Mouse (Mus musculus) gastrocnemius, adult 2 months (tissue): Measurements from ENCODE around the gene Tacr2. TPM values are rescaled to one million over a fixed set of nuclear protein-coding genes. Genes with fewer than 3 reads are reported as not detected.

Experiments used
- DNase-seq: peaks from one replicate; pipeline ENCODE4 v3.0.0; 2022
- H3K27ac ChIP-seq: fragments of 200-600 bp; 2 replicates; pipeline ENCODE4 v1.8.1; 2022; ENCODE audit warnings: mild to moderate bottlenecking
- H3K4me3 ChIP-seq: fragments of 200-600 bp; 2 replicates; pipeline ENCODE4 v1.8.1; 2022; ENCODE audit warnings: mild to moderate bottlenecking, moderate library complexity
- CTCF ChIP-seq: fragments of 200-600 bp; IDR thresholded peaks from 2 replicates; pipeline ENCODE4 v1.8.1; 2022; ENCODE audit warnings: antibody characterized with exemption, mild to moderate bottlenecking, moderate library complexity
- intact Hi-C: fragments of 180-260 bp; cut with DNase I; formaldehyde crosslinking; loops from one replicate; pipeline ENCODE4 v1.15.1; 2025
- total RNA-seq, 2 experiments: library from RNA; stranded (reverse); gene quantifications; 2 replicates each; pipeline ENCODE4 v1.2.3; 2021

Gene Tacr2
- total RNA-seq, 2 experiments from 2014 or later, result not detected

DNA sequence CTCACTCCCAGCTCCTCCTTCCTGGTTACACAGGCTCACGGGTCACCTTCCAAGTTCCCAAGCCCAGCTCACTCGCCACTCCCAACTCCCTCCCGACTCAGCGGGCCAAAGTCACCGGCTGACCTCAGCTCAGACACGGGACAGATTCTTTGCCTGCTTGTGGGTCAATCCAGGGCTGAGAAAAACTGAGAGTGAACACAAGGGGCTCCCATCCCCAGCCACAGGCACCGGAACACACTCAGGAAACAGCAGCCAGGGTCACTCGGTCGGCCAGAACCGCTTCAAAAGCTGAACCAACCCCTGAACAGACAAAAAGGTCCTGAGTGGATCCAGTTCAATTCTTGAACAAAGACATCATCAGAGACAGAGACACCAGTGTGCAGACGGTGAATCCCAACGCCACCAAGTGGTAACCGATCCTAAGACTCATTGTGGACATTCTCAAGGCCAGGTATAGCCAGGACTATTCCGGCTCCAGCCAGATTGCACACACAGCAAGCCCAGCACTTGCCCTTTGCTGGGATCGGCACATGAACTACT, 61.7 kb downstream of the Tacr2 start:
- H3K4me3 ChIP-seq, result peak overlapping the region; percentile 7
- TF ChIP-seq CTCF, result no peak
- peak overlapping the region; percentile 51 for H3K27ac ChIP-seq
- peak; percentile 47 for DNase-seq
- intact Hi-C loops, result no loop called here

Other genes starting within 250 kb of the Tacr2 start
- not detected for gene Neurog3, start 119.3 kb upstream of the Tacr2 start, total RNA-seq
- gene Fam241b, start 108.5 kb upstream of the Tacr2 start, total RNA-seq, result 1 to 10 TPM in 1 of 2 experiments, under 1 TPM in 1; 0.99 to 1.2 TPM
- 1 to 10 TPM; 3.5 to 6.0 TPM for gene Tspan15, start 21.2 kb upstream of the Tacr2 start, total RNA-seq
- 1 to 10 TPM; 6.2 to 8.7 TPM for gene Hk1, start 127.5 kb downstream of the Tacr2 start, total RNA-seq
- not detected for gene Hkdc1, start 170.1 kb downstream of the Tacr2 start, total RNA-seq
- gene 4930507D05Rik, start 197.1 kb downstream of the Tacr2 start, total RNA-seq, result under 1 TPM; 0.11 to 0.13 TPM
- gene Supv3l1, start 197.3 kb downstream of the Tacr2 start, total RNA-seq, result 10 to 100 TPM; 14.5 to 21.4 TPM
- gene Vps26a, start 234.4 kb downstream of the Tacr2 start, total RNA-seq, result 10 to 100 TPM; 30.1 to 30.4 TPM